Mouse (Mus musculus) T-helper 17 cell (primary cell): ENCODE measurements at regions not wholly inside any gene's neighbourhood (a gene's known extent, or its start where the extent isn't known, plus 50 kb on each side); places are given as distances from the start of the nearest gene placed in this dataset.

ENCODE experiments used
- in situ Hi-C, 2 experiments: fragments of 300-600 bp; cut with MboI, MseI; formaldehyde crosslinking; loops; 1 replicate in 1 of 2; 2 replicates in 1 of 2; pipeline ENCODE4 v1.15.1; 2025; ENCODE audit warnings: high pct_unique_total_duplicates in 2 of 2

GRCm38 (mm10) chr5:90042781-90043180, 159.6 kb upstream of the Adamts3 start:
- in situ Hi-C loops = loop anchor here in 1 of 2 experiments (10.0 kb wide), 1 partner anchor 1162 kb away; no protein-coding TSS in a partner anchor

GRCm38 (mm10) chr5:90033103-90033502, 150.0 kb upstream of the Adamts3 start:
- in situ Hi-C loops = no loop called here

GRCm38 (mm10) chr5:90030737-90031136, 147.6 kb upstream of the Adamts3 start:
- in situ Hi-C loops = no loop called here

- in situ Hi-C loops = no loop called here
Measured at GRCm38 (mm10) chr5:90029751-90030150, 146.6 kb upstream of the Adamts3 start.

- in situ Hi-C loops = no loop called here
Measured at GRCm38 (mm10) chr5:90026835-90027753, 144.0 kb upstream of the Adamts3 start.

GRCm38 (mm10) chr5:90021447-90021846, 138.3 kb upstream of the Adamts3 start:
- in situ Hi-C loops = no loop called here

GRCm38 (mm10) chr5:90000758-90001157, 117.6 kb upstream of the Adamts3 start:
- in situ Hi-C loops = no loop called here

- in situ Hi-C loops = no loop called here
Measured at GRCm38 (mm10) chr5:89991568-89991967, 108.4 kb upstream of the Adamts3 start.

GRCm38 (mm10) chr5:89981627-89982026, 98.5 kb upstream of the Adamts3 start:
- in situ Hi-C loops = no loop called here

GRCm38 (mm10) chr5:89980204-89980603, 97.1 kb upstream of the Adamts3 start:
- in situ Hi-C loops = no loop called here

GRCm38 (mm10) chr5:89952611-89953010, 69.5 kb upstream of the Adamts3 start:
- in situ Hi-C loops = no loop called here

- in situ Hi-C loops = no loop called here
Measured at GRCm38 (mm10) chr5:89945660-89945925, 62.5 kb upstream of the Adamts3 start.

GRCm38 (mm10) chr5:89944855-89945659, 61.9 kb upstream of the Adamts3 start:
- in situ Hi-C loops = no loop called here

GRCm38 (mm10) chr5:89943276-89944127, 60.4 kb upstream of the Adamts3 start:
- in situ Hi-C loops = no loop called here

- in situ Hi-C loops = no loop called here
Measured at GRCm38 (mm10) chr5:89942244-89942643, 59.1 kb upstream of the Adamts3 start.

- in situ Hi-C loops = no loop called here
Measured at GRCm38 (mm10) chr5:89932999-89933398, 49.9 kb upstream of the Adamts3 start.
